Mouse (Mus musculus): Measurements from ENCODE around the gene Mrps27.

The Mrps27 gene

GRCm38 (mm10) chr13:99442434-99443249 lies 98.1 kb downstream of the Mrps27 start:
- DNase-seq: peak; percentile 37

- DNase-seq: no peak
Observed at GRCm38 (mm10) chr13:99443484-99444175, 99.0 kb downstream of the Mrps27 start.

GRCm38 (mm10) chr13:99444431-99444871 lies 99.9 kb downstream of the Mrps27 start:
- no peak for DNase-seq

GRCm38 (mm10) chr13:99444880-99445279 lies 100.3 kb downstream of the Mrps27 start:
- DNase-seq: peak; percentile 36

- DNase-seq: no peak
Observed at GRCm38 (mm10) chr13:99447002-99447401, 102.4 kb downstream of the Mrps27 start.

- DNase-seq: peak; percentile 17
Observed at GRCm38 (mm10) chr13:99447403-99448199, 103.0 kb downstream of the Mrps27 start.

GRCm38 (mm10) chr13:99448278-99448677 lies 103.7 kb downstream of the Mrps27 start:
- no peak for DNase-seq

- no peak for DNase-seq
Observed at GRCm38 (mm10) chr13:99449547-99449946, 105.0 kb downstream of the Mrps27 start.

- DNase-seq: no peak
Observed at GRCm38 (mm10) chr13:99450766-99451165, 106.2 kb downstream of the Mrps27 start.

- no peak for DNase-seq
Observed at GRCm38 (mm10) chr13:99451276-99451675, 106.7 kb downstream of the Mrps27 start.

GRCm38 (mm10) chr13:99452444-99452843 lies 107.9 kb downstream of the Mrps27 start:
- DNase-seq: no peak

GRCm38 (mm10) chr13:99454977-99455376 lies 110.4 kb downstream of the Mrps27 start:
- DNase-seq: no peak

- DNase-seq: peak; percentile 12
Observed at GRCm38 (mm10) chr13:99458658-99459386, 114.2 kb downstream of the Mrps27 start.

- peak; percentile 15 for DNase-seq
Observed at GRCm38 (mm10) chr13:99459612-99460011, 115.0 kb downstream of the Mrps27 start.

GRCm38 (mm10) chr13:99461886-99462285 lies 117.3 kb downstream of the Mrps27 start:
- no peak for DNase-seq

- no peak for DNase-seq
Observed at GRCm38 (mm10) chr13:99464551-99464950, 120.0 kb downstream of the Mrps27 start.

All from kidney, postnatal 10 days (tissue).